Mouse (Mus musculus) forebrain, embryonic 14.5 days (tissue): ENCODE measurements at regions not wholly inside any gene's neighbourhood (a gene's known extent, or its start where the extent isn't known, plus 50 kb on each side); places are given as distances from the start of the nearest gene placed in this dataset.

Source experiments
- ATAC-seq: fragments of 200-750 bp; cut with Nextera tagmentation; 2 replicates; pipeline ENCODE4 v1.8.0; 2017; ENCODE audit warnings: mild to moderate bottlenecking, moderate library complexity
- DNase-seq: peaks from one replicate; pipeline ENCODE4 v3.0.0-alpha.2; 2015; ENCODE audit warnings: low spot score
- H3K27ac ChIP-seq: fragments of 300-500 bp; sonication (generic); 2 replicates; pipeline ENCODE4 v1.5.1; 2014; ENCODE audit warnings: low read depth, mild to moderate bottlenecking, control low read depth, low read length, moderate library complexity
- H3K27me3 ChIP-seq: fragments of 300-500 bp; sonication (generic); replicated peaks from 2 replicates; pipeline ENCODE4 v1.6.1; 2014; ENCODE audit warnings: low read length, control low read depth, mixed read lengths; ENCODE audit not compliant: control insufficient read depth, insufficient read depth
- H3K36me3 ChIP-seq: fragments of 300-500 bp; sonication (generic); 2 replicates; pipeline ENCODE4 v1.6.1; 2014; ENCODE audit warnings: low read length, control low read depth; ENCODE audit not compliant: control insufficient read depth, insufficient read depth
- H3K4me1 ChIP-seq: fragments of 300-500 bp; sonication (generic); 2 replicates; pipeline ENCODE4 v1.6.1; 2014; ENCODE audit warnings: antibody characterized with exemption, low read length, control low read depth; ENCODE audit not compliant: control insufficient read depth, insufficient read depth
- H3K4me2 ChIP-seq: fragments of 300-500 bp; sonication (generic); 2 replicates; pipeline ENCODE4 v1.6.1; 2014; ENCODE audit warnings: mild to moderate bottlenecking, control low read depth, low read length
- H3K4me3 ChIP-seq: fragments of 300-500 bp; sonication (generic); 2 replicates; pipeline ENCODE4 v1.5.1; 2014; ENCODE audit warnings: low read depth, low read length, control low read depth
- H3K9ac ChIP-seq: fragments of 300-500 bp; sonication (generic); 2 replicates; pipeline ENCODE4 v1.6.1; 2014; ENCODE audit warnings: mild to moderate bottlenecking, low read length, control low read depth, moderate library complexity
- H3K9me3 ChIP-seq: fragments of 300-500 bp; sonication (generic); replicated peaks from 2 replicates; pipeline ENCODE4 v1.6.1; 2016; ENCODE audit warnings: low read length, control low read depth, mixed read lengths; ENCODE audit not compliant: control insufficient read depth
- WGBS: fragments of 180-500 bp; shearing (Covaris S2); extraction: QIAGEN DNeasy Blood & Tissue Kit; methylation state at CpG from one replicate; pipeline ENCODE4 v1.1.7; 2014; 5-methylcytosine and 5-hydroxymethylcytosine counted together

DNA sequence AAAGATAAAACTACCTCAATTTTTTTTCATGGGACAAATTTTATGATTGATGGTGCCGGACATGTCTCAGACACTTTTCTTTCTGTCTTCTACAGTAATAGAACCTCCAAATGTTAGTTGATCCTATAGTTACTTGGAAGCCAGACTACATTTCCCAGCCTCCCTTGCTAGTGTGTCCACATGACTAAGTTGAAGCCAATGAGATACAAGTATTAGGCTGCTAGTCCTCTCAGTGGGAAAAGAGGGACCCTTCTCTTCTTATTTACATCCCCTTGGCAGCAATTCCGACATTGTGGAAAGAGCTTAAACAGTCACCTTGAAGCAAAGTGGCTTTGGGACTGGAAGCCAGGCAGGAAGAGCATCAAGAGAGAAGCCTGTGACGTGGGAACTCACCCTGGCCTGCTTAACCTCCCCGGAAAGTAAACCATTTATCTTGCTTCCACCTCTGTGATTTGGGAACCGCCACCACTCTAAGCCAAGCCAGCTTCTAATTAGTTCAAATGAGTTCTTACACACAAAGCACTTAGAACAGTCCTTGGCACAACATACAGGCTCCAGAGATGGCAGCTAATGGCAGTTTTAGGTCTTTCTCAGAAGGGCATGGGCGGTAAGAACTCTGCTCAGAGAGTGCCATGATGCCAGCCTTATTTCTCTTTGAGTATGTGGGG is 241.4 kb upstream of the Gm4791 start:
- Histone ChIP-seq H3K9me3 (no peaks in the 10 kb centered on the region), H3K36me3 (no peaks in the 10 kb centered on the region), H3K4me1 (peaks cover 10% of the 10 kb centered on the region; the same call in 1 of the 2 replicates), H3K4me2 (peak overlapping the region; percentile 9; the same call in 1 of the 2 replicates), H3K4me3 (no peak overlapping the region), H3K27ac (no peak overlapping the region), H3K27me3 (no peaks in the 10 kb centered on the region), H3K9ac (no peak overlapping the region)
- 47% methylated on average over 6 of the region's 6 CpGs for WGBS
- peak; percentile 77 for ATAC-seq
- DNase-seq: peak; percentile 77

DNA sequence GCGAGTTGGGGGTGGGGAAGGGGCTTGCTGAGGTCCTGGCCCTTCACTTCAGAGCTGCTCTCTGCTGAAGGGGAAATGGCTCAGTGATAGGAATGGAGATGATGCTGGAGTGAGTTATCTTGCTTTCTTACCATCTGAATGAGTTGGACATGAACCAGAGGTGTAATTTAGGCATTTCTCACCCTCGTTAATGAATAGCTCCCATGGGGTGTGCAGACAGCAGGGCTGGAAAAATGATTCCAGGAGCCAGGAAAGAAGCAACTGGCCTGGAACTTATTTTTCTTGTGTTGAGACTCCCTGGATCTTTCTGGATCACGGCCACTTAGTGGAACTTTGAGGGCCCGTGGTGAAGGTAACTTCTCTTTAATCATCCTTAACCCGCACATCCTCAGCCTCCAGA is 246.6 kb upstream of the Gm4791 start:
- Histone ChIP-seq H3K36me3 (no peaks in the 10 kb centered on the region), H3K27me3 (no peaks in the 10 kb centered on the region), H3K9me3 (no peaks in the 10 kb centered on the region), H3K4me1 (peaks cover 14% of the 10 kb centered on the region), H3K4me2 (no peak overlapping the region), H3K4me3 (no peak overlapping the region), H3K9ac (no peak overlapping the region), H3K27ac (no peak overlapping the region)
- DNase-seq (no peak), ATAC-seq (no peak)
- 38% methylated on average over 5 of the region's 5 CpGs for WGBS

DNA sequence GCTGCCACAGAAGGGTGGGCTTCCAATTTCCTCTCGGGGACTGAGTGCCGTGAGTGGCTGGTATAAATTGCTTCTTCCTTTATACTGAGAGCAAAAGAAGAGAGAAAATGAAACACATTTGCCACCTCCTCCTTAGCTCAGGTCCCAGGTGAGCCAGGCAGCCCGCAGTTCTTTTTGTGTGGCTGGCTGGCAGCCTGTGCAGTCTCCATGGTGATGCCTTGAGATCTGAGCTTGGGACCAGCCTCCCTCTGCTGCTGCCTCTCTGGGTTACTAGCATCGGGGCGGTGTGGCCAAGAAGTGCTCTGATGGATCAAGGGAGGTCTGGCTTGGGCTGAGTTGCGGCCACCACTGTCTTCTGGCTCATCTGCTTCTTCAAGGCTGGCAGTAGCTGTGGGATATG is 249.1 kb upstream of the Gm4791 start:
- Histone ChIP-seq H3K9me3 (no peaks in the 10 kb centered on the region), H3K9ac (no peak overlapping the region), H3K4me3 (no peak overlapping the region), H3K4me2 (no peak overlapping the region), H3K27me3 (no peaks in the 10 kb centered on the region), H3K36me3 (no peaks in the 10 kb centered on the region), H3K27ac (no peak overlapping the region), H3K4me1 (peaks cover 17% of the 10 kb centered on the region)
- WGBS: 74% methylated on average over 6 of the region's 6 CpGs
- ATAC-seq (no peak), DNase-seq (no peak)

DNA sequence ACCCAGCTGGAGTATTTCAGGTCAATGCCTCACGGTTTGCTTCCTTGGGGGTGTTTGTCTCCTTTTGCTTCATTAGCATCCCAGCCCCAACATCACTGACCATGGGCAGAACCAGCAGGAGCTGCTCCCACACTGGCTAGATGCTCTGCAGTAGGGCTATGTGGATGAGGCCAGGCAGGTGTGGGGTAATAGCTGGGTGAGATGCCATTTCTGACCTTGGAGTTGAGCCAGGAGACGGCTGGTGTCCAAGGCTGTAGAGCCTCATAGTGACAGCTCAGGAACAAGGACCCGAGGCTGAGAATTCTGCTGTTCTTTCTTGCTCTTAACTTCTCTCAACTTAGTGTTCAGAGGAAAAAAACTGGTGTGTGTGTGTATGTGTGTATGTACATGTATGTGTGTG is 252.3 kb upstream of the Gm4791 start:
- peaks cover 6% of the 10 kb centered on the region; the same call in 1 of the 2 replicates for H3K4me1 ChIP-seq
- H3K36me3 ChIP-seq: no peaks in the 10 kb centered on the region
- no peak overlapping the region for H3K27ac ChIP-seq
- no peaks in the 10 kb centered on the region for H3K27me3 ChIP-seq
- no peak for ATAC-seq
- no peak overlapping the region for H3K4me3 ChIP-seq
- H3K9ac ChIP-seq: no peak overlapping the region
- WGBS: 72% methylated on average over 3 of the region's 3 CpGs
- no peak for DNase-seq
- H3K9me3 ChIP-seq: no peaks in the 10 kb centered on the region
- no peak overlapping the region for H3K4me2 ChIP-seq

DNA sequence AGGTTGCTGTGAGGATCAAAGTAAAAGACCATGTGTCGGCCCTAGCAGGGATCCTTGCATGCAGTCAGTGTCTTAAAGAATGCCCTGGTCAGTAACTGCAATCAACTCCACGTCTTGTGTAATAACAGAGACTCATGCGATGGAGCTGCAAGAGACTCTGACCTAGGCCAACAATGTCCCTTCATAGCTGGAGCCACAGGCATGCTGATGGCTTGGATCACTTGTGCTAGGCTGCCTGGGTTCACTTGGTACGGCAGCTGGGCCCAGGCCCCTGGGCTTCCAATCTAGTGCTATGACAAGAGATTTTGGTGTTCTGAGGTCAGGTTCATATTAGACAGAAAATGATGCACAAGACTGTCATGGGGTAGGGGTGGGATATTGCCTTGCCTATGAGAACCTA is 258.0 kb upstream of the Gm4791 start:
- Histone ChIP-seq H3K27me3 (no peaks in the 10 kb centered on the region), H3K4me3 (no peak overlapping the region), H3K4me2 (no peak overlapping the region), H3K36me3 (no peaks in the 10 kb centered on the region), H3K27ac (no peak overlapping the region), H3K9ac (no peak overlapping the region), H3K9me3 (no peaks in the 10 kb centered on the region), H3K4me1 (peaks cover 17% of the 10 kb centered on the region)
- WGBS: 88% methylated on average over 4 of the region's 4 CpGs
- no peak for DNase-seq
- ATAC-seq: no peak

DNA sequence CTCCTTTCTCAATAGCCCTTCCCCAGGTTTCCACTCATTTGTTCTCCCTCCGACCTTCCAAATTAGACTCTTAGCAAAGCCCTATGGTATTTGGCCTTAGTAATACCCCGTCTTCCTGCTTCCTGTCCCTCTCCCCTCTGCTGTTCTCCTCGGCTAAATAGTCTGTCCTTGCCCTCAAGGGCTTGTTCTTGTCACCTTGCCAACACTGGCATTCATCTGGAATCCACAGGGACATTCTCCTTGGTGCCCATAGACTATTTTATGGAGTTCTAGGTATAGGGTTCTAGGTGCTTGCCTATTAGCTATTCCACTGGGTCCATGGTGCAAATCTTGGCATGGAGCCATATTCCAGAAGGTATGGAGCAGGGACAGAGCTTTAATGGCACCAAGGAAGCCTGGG is 259.2 kb upstream of the Gm4791 start:
- Histone ChIP-seq H3K4me2 (no peak overlapping the region), H3K27ac (no peak overlapping the region), H3K4me1 (peaks cover 15% of the 10 kb centered on the region), H3K36me3 (no peaks in the 10 kb centered on the region), H3K9ac (no peak overlapping the region), H3K27me3 (no peaks in the 10 kb centered on the region), H3K4me3 (no peak overlapping the region), H3K9me3 (no peaks in the 10 kb centered on the region)
- DNase-seq (no peak), ATAC-seq (no peak)
- 65% methylated on average over 3 of the region's 3 CpGs for WGBS

DNA sequence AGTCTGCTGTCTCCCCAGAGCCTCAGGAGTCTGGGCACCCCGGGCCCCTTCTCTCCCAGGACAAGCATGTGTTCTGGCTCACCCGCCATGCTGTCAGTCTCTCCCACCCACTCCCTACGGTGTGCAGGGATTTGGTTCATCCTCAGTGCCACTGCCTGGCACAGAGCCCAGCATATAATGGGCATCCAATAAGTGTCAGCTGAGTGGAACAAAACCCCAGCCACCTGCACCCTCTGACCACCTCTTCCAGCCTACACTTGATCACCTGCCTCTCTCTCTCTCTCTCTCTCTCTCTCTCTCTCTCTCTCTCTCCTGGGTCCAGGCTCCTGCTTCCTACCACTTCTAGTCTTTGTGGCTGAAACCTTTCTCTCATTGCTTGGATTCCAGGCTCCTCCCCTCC is 259.9 kb upstream of the Gm4791 start:
- Histone ChIP-seq H3K9ac (no peak overlapping the region), H3K4me3 (no peak overlapping the region), H3K27ac (no peak overlapping the region), H3K9me3 (no peaks in the 10 kb centered on the region), H3K36me3 (no peaks in the 10 kb centered on the region), H3K4me2 (no peak overlapping the region), H3K4me1 (peaks cover 15% of the 10 kb centered on the region), H3K27me3 (no peaks in the 10 kb centered on the region)
- DNase-seq: peak; percentile 61
- ATAC-seq: peak; percentile 37; the same call in 1 of the 2 replicates
- 15% methylated on average over 3 of the region's 3 CpGs for WGBS

DNA sequence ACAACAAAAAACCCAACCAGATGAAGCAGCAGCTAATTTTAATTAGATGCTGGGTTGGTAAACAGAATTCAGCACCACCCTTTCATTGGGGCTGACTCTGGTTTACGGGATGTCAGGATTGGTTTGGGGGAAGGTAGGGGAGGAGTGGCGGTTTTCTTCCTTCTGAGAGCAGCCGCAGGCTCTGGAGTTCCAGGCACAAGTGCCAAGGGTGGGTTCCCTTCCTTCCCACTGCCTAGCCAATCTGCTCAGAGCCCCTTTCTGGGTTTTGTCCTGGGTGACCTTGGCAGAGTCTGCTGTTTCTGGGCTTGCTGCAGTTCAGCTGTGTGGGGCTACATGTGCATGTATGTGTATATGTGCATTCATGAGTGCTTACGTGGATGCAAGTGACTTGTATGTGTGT is 260.5 kb upstream of the Gm4791 start:
- Histone ChIP-seq H3K9me3 (no peaks in the 10 kb centered on the region), H3K9ac (no peak overlapping the region), H3K27ac (no peak overlapping the region), H3K27me3 (no peaks in the 10 kb centered on the region), H3K4me3 (no peak overlapping the region), H3K36me3 (no peaks in the 10 kb centered on the region), H3K4me1 (peaks cover 15% of the 10 kb centered on the region), H3K4me2 (no peak overlapping the region)
- ATAC-seq (no peak), DNase-seq (no peak)
- WGBS: 40% methylated on average over 4 of the region's 4 CpGs

DNA sequence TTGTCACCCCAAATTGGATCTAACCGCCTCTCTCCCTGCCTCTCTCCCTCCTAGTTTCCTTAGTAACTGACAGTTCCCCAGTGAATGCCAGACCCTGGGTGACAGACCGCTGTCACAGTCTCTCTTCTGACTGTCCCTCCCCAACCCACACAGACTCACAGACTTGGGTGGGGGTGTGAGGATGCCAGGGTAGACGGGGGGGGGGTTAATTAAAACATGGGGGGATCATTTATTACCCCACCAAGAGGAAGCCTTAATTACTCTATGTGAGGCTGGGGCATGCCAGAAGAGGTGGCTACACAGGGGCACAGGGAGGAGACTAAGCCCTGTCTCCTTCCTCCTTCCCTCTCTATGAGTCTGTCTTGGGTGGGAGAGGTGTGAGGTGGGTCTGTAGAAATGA is 261.1 kb upstream of the Gm4791 start:
- no peak for ATAC-seq
- Histone ChIP-seq H3K9me3 (no peaks in the 10 kb centered on the region), H3K27me3 (no peaks in the 10 kb centered on the region), H3K27ac (no peak overlapping the region), H3K4me1 (peaks cover 15% of the 10 kb centered on the region), H3K4me2 (no peak overlapping the region), H3K4me3 (no peak overlapping the region), H3K9ac (no peak overlapping the region), H3K36me3 (no peaks in the 10 kb centered on the region)
- no peak for DNase-seq
- 27% methylated on average over 3 of the region's 3 CpGs for WGBS
